Mouse (Mus musculus): ENCODE data around the gene Adam12.

GRCm38 (mm10) chr7:133990930-133991329 is 241.0 kb downstream of the Adam12 start:
- TF ChIP-seq POLR2A (IDR thresholded peaks at IDR 0.05; ENCODE audit: low read depth, low read length) = no peak
- no peak for TF ChIP-seq CTCF (IDR thresholded peaks at IDR 0.05; ENCODE audit: extremely low read depth, insufficient read depth, insufficient read length, insufficient replicate concordance)

Measured in spleen, adult 2 months (tissue).